Mouse (Mus musculus): ENCODE measurements at regions not wholly inside any gene's neighbourhood (a gene's known extent, or its start where the extent isn't known, plus 50 kb on each side); places are given as distances from the start of the nearest gene placed in this dataset.

DNA sequence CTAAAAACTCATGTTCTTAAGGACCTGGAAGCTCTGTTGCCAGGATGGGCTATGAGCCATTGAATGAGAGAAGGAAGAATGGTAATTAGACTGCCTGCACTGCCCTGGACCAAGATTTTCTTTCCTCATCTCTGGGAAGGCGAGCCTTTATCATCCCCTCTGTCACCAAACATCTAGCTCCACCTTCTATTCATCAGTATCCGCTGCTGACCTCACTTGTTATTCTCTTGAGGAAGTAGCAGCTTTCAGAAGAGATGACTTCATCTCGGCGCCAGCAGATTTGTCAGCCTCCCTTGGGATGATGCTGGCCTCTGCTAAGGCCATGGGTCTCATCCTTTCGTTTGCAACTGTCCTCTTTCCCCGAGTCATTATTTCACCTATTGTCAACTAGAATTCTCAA, 67.5 kb upstream of the Tcf21 start:
- TF ChIP-seq POLR2A (IDR thresholded peaks at IDR 0.05; ENCODE audit: borderline replicate concordance, extremely low read depth, low read depth, low read length): no peak
- no peak for TF ChIP-seq CTCF (IDR thresholded peaks at IDR 0.05; ENCODE audit: insufficient read depth, low read length)
